Mouse (Mus musculus) adrenal gland, postnatal 14 days (tissue): ENCODE data around the gene Arpc1a. TPM values are rescaled to one million over a fixed set of nuclear protein-coding genes. Genes with fewer than 3 reads are reported as not detected.

Experiments
- DNase-seq: peaks from one replicate; pipeline ENCODE4 v3.0.0; 2021; ENCODE audit warnings: mixed read lengths
- total RNA-seq: library from RNA; stranded (reverse); gene quantifications from 2 replicates; pipeline ENCODE4 v1.2.3, GENCODE M21; 2021

The Arpc1a gene
- total RNA-seq, 1 experiment from 2014 or later: 101 TPM

DNA sequence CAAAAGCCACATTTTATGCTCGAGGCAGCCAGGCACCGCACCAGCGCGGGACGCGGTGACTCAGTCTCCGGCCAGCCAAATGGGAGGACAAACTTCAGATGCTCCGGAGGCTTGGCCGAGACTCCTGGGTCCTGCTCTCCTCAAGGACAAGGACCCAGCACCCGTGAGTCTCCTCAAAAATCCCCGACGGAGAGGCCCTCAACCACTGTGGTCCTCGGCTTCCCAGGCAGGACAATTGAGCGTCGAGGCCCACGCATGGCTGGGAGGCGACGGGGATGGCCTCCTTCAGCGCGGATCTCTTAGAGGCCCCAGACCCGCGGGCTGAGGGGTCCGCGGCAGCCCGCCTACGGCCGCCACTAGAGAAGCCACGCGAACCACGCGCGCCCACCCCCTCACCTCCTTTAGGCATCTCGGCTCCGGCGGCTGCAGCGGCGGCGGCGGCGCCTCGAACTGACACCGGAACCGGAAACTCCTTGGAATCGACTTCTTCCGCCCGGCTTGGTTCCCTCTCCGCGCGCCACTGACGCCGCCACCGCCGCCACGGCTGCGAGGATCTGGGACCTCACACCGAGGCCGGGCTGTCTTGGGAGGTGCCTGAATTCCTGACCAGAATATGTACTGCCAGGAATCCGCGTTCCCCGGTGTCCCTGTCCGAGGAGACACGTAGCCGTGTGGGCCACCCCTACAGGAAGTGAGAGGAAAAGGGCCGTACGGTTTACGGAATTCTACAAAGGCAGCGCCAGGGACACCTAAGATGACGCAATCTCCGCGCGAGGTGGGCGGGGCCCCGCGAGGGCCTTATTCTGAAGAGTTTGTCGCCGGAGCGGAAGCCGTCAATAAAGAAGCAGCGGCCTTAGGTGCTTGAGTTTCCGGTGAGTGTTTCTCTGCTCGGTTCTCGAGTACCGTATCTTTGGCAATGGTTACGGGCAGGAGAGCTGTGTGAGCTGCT, 56.2 kb downstream of the Arpc1a start, which contains the start of the genes Pdap1 and Bud31:
Pdap1 (minus strand) TSS at position 668 of the 949 bp plus-strand sequence.
Bud31 (plus strand) TSS at position 792 of the 949 bp plus-strand sequence.
- peak; percentile 98 for DNase-seq

DNA sequence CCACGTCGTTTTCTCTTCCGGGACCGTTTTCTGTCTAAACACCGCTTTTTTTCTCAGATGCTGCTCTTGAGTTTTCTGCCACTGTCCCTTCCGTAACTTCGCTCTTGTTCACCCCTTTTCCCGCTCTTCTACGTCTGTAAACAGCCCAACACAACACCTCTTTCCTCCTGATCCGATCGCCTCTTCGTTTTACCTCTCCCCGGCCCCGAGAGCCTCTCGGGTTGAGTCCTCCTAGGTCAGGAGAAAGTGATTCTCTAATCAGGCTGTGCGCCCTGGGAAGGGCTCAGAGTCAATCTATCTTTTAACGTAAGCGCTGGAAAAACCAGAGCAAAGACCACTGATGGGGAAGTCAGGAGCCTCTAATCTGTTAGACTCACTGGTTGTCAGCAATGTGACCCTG, 57.0 kb downstream of the Arpc1a start:
- peak; percentile 48 for DNase-seq

DNA sequence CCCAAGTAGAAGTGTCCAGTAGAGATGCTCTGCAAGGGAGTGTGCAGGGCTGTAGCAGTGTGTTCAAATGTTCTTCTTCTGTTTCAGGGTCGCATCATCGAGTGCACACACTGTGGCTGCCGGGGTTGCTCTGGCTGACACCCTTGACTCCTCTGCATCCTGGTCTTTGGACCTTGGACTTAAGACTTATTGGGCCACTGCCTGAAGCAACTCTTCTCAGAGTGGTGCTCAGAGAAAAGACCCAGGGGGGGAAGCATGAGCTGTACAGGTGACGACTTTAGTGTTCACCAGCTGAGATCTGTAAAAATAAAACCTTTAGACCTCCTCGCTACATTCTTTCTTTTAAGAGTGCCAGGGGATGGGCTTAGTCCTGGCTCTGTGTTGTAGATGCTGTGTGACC, 64.1 kb downstream of the Arpc1a start:
- DNase-seq: no peak

DNA sequence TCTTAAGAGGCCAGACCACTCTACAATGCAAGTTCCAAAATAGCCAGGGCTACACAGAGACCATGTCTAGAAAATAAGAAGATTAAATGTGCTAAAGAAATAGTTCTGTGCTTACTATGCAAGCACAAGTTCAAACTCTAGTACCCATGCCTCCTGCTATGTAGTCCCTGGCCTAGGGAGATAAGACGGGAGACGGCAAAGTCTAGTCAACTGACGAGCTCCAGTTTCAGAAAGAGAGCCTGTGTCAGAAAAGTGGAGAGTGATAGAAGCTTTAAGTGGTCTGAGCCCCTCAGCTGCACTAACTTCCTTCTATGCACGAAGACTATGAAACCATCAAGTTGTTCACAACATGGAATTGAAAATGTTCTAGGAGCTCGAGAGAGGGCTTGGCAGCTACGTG, 65.7 kb downstream of the Arpc1a start:
- DNase-seq: no peak

DNA sequence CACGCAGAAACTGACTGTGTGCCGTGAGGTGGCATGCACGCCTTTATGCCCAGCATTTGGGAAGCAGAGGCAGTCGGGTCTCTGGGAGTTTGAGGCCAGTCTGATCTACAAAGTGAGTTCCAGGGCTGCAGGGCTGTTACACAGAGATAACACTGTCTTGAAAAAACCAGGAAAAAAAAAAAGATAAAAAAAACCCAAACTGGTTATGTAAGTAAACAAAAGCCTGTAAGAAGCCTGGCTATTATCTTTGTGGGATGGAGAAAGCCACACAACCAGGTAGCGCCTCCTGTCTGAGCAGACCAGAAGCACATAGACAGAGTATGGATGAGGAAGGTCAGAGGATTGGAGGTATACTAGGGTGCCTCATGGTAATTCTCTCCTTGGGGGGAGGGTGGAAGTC, 69.1 kb downstream of the Arpc1a start:
- no peak for DNase-seq

Other genes with a start within 250 kb of the Arpc1a start
- gene Smurf1, start 118.0 kb upstream of the Arpc1a start, total RNA-seq: 17.2 and 19.4 TPM in 2 replicates
- gene Gm4871, start 51.1 kb upstream of the Arpc1a start, total RNA-seq: not detected in 2 replicates
- gene 1700018F24Rik, start 40.8 kb upstream of the Arpc1a start, total RNA-seq: not detected in 2 replicates
- not detected in 2 replicates for gene Kpna7, start 200 bp downstream of the Arpc1a start, total RNA-seq
- 205 and 257 TPM in 2 replicates for gene Arpc1b, start 30.4 kb downstream of the Arpc1a start, total RNA-seq
- gene Pdap1, start 56.4 kb downstream of the Arpc1a start, total RNA-seq: 101 and 108 TPM in 2 replicates
- gene Bud31, start 56.5 kb downstream of the Arpc1a start, total RNA-seq: 106 and 112 TPM in 2 replicates
- 27.0 and 28.3 TPM in 2 replicates for gene Ptcd1, start 83.3 kb downstream of the Arpc1a start, total RNA-seq
- gene Cpsf4, start 83.4 kb downstream of the Arpc1a start, total RNA-seq: 21.2 and 23.2 TPM in 2 replicates
- gene Atp5j2, start 108.2 kb downstream of the Arpc1a start, total RNA-seq: 774 and 783 TPM in 2 replicates
- 8.3 and 10.5 TPM in 2 replicates for gene Zkscan14, start 118.0 kb downstream of the Arpc1a start, total RNA-seq
- gene Zkscan5, start 120.7 kb downstream of the Arpc1a start, total RNA-seq: 12.2 and 14.3 TPM in 2 replicates
- 46.6 and 49.8 TPM in 2 replicates for gene Zfp655, start 147.9 kb downstream of the Arpc1a start, total RNA-seq
- 14.6 and 17.0 TPM in 2 replicates for gene Zscan25, start 196.7 kb downstream of the Arpc1a start, total RNA-seq